ENCODE assay signal across 9 mouse cellular contexts in genomic region chr8:70691230-70691629, GRCm38 (mm10). TPM values are rescaled to one million over a fixed set of nuclear protein-coding genes. Genes with fewer than 3 reads are reported as not detected.
A peak's percentile ranks its signal among the peaks of the same experiment; 100 is the strongest.
DNase-seq lines count a peak whose midpoint lies in the region; ATAC-seq and TF ChIP-seq lines count a peak whose summit lies in the region.
"Had no signal": no experiment of that assay in that cellular context is flagged by ENCODE, and none has a peak within 500 bp of the region (broad histone marks: within the 10 kb centered on the region; RNA-seq: fewer than 3 reads in every experiment).

No protein-coding gene starts in this region.

- no peak for DNase-seq in kidney, postnatal 0 days (ENCODE audit: low spot score)
- DNase-seq in kidney, adult 18-20 months: no peak
- no peak for DNase-seq in forebrain, embryonic 10.5 days (ENCODE audit: extremely low spot score, low spot score)
- DNase-seq in thymus, adult 18-20 months: no peak
- DNase-seq in cerebellum, postnatal 36 days: no peak
- no peak for DNase-seq in spleen, adult 18-20 months

- no peaks in the 10 kb centered on the region for H3K27me3 ChIP-seq in kidney, postnatal 0 days (ENCODE audit: insufficient read depth, low read length)
- peaks cover 15% of the 10 kb centered on the region for H3K27me3 ChIP-seq in forebrain, embryonic 10.5 days (ENCODE audit: poor library complexity, severe bottlenecking)
- H3K27me3 ChIP-seq in intestine, embryonic 16.5 days (replicated peaks; ENCODE audit: control insufficient read depth, insufficient read depth, low read length): no peaks in the 10 kb centered on the region
- H3K27me3 ChIP-seq in neural tube, embryonic 13.5 days: no peaks in the 10 kb centered on the region

- no peak overlapping the region for H3K4me3 ChIP-seq in kidney, postnatal 0 days (replicated peaks; ENCODE audit: low read depth, low read length)
- peak overlapping the region; percentile 46 for H3K4me3 ChIP-seq in forebrain, embryonic 10.5 days
- peak overlapping the region; percentile 35 for H3K4me3 ChIP-seq in intestine, embryonic 16.5 days (ENCODE audit: low read length)
- H3K4me3 ChIP-seq in neural tube, embryonic 13.5 days: peak overlapping the region; percentile 35

- H3K27ac ChIP-seq in kidney, postnatal 0 days: peak overlapping the region; percentile 54
- H3K27ac ChIP-seq in forebrain, embryonic 10.5 days: peak overlapping the region; percentile 99
- H3K27ac ChIP-seq in intestine, embryonic 16.5 days (ENCODE audit: low read length): peak overlapping the region; percentile 57
- H3K27ac ChIP-seq in neural tube, embryonic 13.5 days (replicated peaks): peak overlapping the region; percentile 74

- 0 out of 2 replicates have a peak overlapping the region, but pooled peaks have one; percentile 48 for H3K9ac ChIP-seq in kidney, postnatal 0 days (ENCODE audit: low read depth, low read length)
- H3K9ac ChIP-seq in intestine, embryonic 16.5 days (ENCODE audit: low read depth, low read length): peak overlapping the region; percentile 73
- H3K9ac ChIP-seq in neural tube, embryonic 13.5 days: peak overlapping the region; percentile 58

- WGBS in kidney, postnatal 0 days: 53% methylated on average over 4 of the region's 4 CpGs
- 54% methylated on average over 4 of the region's 4 CpGs for WGBS in forebrain, embryonic 10.5 days
- WGBS in intestine, embryonic 16.5 days: 63% methylated on average over 4 of the region's 4 CpGs
- WGBS in neural tube, embryonic 13.5 days: 55% methylated on average over 4 of the region's 4 CpGs

- H3K9me3 ChIP-seq in kidney, postnatal 0 days (replicated peaks; ENCODE audit: low read length): no peaks in the 10 kb centered on the region
- no peaks in the 10 kb centered on the region for H3K9me3 ChIP-seq in forebrain, embryonic 10.5 days
- no peaks in the 10 kb centered on the region for H3K9me3 ChIP-seq in intestine, embryonic 16.5 days (ENCODE audit: control insufficient read depth, low read length)
- H3K9me3 ChIP-seq in neural tube, embryonic 13.5 days: no peaks in the 10 kb centered on the region

- H3K36me3 ChIP-seq in kidney, postnatal 0 days (ENCODE audit: insufficient read depth, low read length): no peaks in the 10 kb centered on the region
- H3K36me3 ChIP-seq in forebrain, embryonic 10.5 days (replicated peaks): 0 out of 2 replicates have a peak, but pooled peaks cover 2% of the 10 kb centered on the region
- H3K36me3 ChIP-seq in intestine, embryonic 16.5 days (ENCODE audit: control insufficient read depth, insufficient read depth, low read length): no peaks in the 10 kb centered on the region
- H3K36me3 ChIP-seq in neural tube, embryonic 13.5 days: no peaks in the 10 kb centered on the region

- no peak for ATAC-seq in kidney, postnatal 0 days (replicated peaks; ENCODE audit: low FRiP score, low read depth)
- no peak for ATAC-seq in intestine, embryonic 16.5 days
- ATAC-seq in neural tube, embryonic 13.5 days (ENCODE audit: low read depth): 0 out of 2 replicates have a peak, but pooled peaks have one; percentile 0

- TF ChIP-seq CTCF in kidney, postnatal 0 days (IDR thresholded peaks at IDR 0.05; ENCODE audit: low read depth): no peak

- peaks cover 19% of the 10 kb centered on the region for H3K4me1 ChIP-seq in kidney, postnatal 0 days (replicated peaks; ENCODE audit: insufficient read depth, low read length)
- peaks cover 66% of the 10 kb centered on the region for H3K4me1 ChIP-seq in forebrain, embryonic 10.5 days
- H3K4me1 ChIP-seq in intestine, embryonic 16.5 days (ENCODE audit: control insufficient read depth, insufficient read depth, low read length): peaks cover 34% of the 10 kb centered on the region
- H3K4me1 ChIP-seq in neural tube, embryonic 13.5 days (replicated peaks): peaks cover 36% of the 10 kb centered on the region

- H3K4me2 ChIP-seq in kidney, postnatal 0 days (ENCODE audit: low read length): peak overlapping the region; percentile 48; the same call in 1 of the 2 replicates
- H3K4me2 ChIP-seq in intestine, embryonic 16.5 days (ENCODE audit: low read depth, low read length): peak overlapping the region; percentile 62
- H3K4me2 ChIP-seq in neural tube, embryonic 13.5 days: peak overlapping the region; percentile 57

RNA-seq across cellular contexts. Expression of gene Jund, which starts 7.5 kb away (rescaled TPM):
- 72.4 and 98.1 TPM in 2 replicates for polyA plus RNA-seq in kidney, postnatal 0 days (2015; fragmentation: Nextera tagmentation; extraction: Ambion mirVana)
- polyA plus RNA-seq in forebrain, embryonic 10.5 days (2016; fragmentation: Nextera tagmentation; extraction: Ambion mirVana): 49.6 and 50.9 TPM in 2 replicates
- polyA plus RNA-seq in intestine, embryonic 16.5 days (2015; fragmentation: Nextera tagmentation; extraction: Ambion mirVana): 37.3 and 52.2 TPM in 2 replicates
- 108 and 112 TPM in 2 replicates for polyA plus RNA-seq in neural tube, embryonic 13.5 days (2015; fragmentation: Nextera tagmentation; extraction: Ambion mirVana)

RNA-seq across cellular contexts. Expression of gene Iqcn, which starts 12.0 kb away (rescaled TPM):
- polyA plus RNA-seq in kidney, postnatal 0 days (2015; fragmentation: Nextera tagmentation; extraction: Ambion mirVana): 0.03 and 0.05 TPM in 2 replicates
- 0.02 TPM in 1 of 2 replicates, not detected in the other for polyA plus RNA-seq in forebrain, embryonic 10.5 days (2016; fragmentation: Nextera tagmentation; extraction: Ambion mirVana)
- polyA plus RNA-seq in intestine, embryonic 16.5 days (2015; fragmentation: Nextera tagmentation; extraction: Ambion mirVana): not detected in 2 replicates
- 0.08 and 0.17 TPM in 2 replicates for polyA plus RNA-seq in neural tube, embryonic 13.5 days (2015; fragmentation: Nextera tagmentation; extraction: Ambion mirVana)

RNA-seq across cellular contexts. Expression of gene Lsm4, which starts 18.2 kb away (rescaled TPM):
- 243 and 281 TPM in 2 replicates for polyA plus RNA-seq in kidney, postnatal 0 days (2015; fragmentation: Nextera tagmentation; extraction: Ambion mirVana)
- 336 and 339 TPM in 2 replicates for polyA plus RNA-seq in forebrain, embryonic 10.5 days (2016; fragmentation: Nextera tagmentation; extraction: Ambion mirVana)
- 228 and 246 TPM in 2 replicates for polyA plus RNA-seq in intestine, embryonic 16.5 days (2015; fragmentation: Nextera tagmentation; extraction: Ambion mirVana)
- polyA plus RNA-seq in neural tube, embryonic 13.5 days (2015; fragmentation: Nextera tagmentation; extraction: Ambion mirVana): 214 and 215 TPM in 2 replicates

RNA-seq across cellular contexts. Expression of gene Gm3336, which starts 27.1 kb away (rescaled TPM):
- polyA plus RNA-seq in kidney, postnatal 0 days (2015; fragmentation: Nextera tagmentation; extraction: Ambion mirVana): 0.70 and 0.74 TPM in 2 replicates
- polyA plus RNA-seq in forebrain, embryonic 10.5 days (2016; fragmentation: Nextera tagmentation; extraction: Ambion mirVana): not detected in 2 replicates
- 3.3 and 4.1 TPM in 2 replicates for polyA plus RNA-seq in intestine, embryonic 16.5 days (2015; fragmentation: Nextera tagmentation; extraction: Ambion mirVana)
- polyA plus RNA-seq in neural tube, embryonic 13.5 days (2015; fragmentation: Nextera tagmentation; extraction: Ambion mirVana): not detected in 2 replicates
- polyA plus RNA-seq: cortical plate, adult 2 months had no signal

RNA-seq across cellular contexts. Expression of gene Pgpep1, which starts 31.0 kb away (rescaled TPM):
- polyA plus RNA-seq in kidney, postnatal 0 days (2015; fragmentation: Nextera tagmentation; extraction: Ambion mirVana): 84.2 and 87.5 TPM in 2 replicates
- polyA plus RNA-seq in forebrain, embryonic 10.5 days (2016; fragmentation: Nextera tagmentation; extraction: Ambion mirVana): 40.5 and 49.3 TPM in 2 replicates
- 88.3 and 101 TPM in 2 replicates for polyA plus RNA-seq in intestine, embryonic 16.5 days (2015; fragmentation: Nextera tagmentation; extraction: Ambion mirVana)
- polyA plus RNA-seq in neural tube, embryonic 13.5 days (2015; fragmentation: Nextera tagmentation; extraction: Ambion mirVana): 102 and 108 TPM in 2 replicates
